Comparison of ENCODE assay signal across 9 mouse cellular contexts in the genomic region with DNA sequence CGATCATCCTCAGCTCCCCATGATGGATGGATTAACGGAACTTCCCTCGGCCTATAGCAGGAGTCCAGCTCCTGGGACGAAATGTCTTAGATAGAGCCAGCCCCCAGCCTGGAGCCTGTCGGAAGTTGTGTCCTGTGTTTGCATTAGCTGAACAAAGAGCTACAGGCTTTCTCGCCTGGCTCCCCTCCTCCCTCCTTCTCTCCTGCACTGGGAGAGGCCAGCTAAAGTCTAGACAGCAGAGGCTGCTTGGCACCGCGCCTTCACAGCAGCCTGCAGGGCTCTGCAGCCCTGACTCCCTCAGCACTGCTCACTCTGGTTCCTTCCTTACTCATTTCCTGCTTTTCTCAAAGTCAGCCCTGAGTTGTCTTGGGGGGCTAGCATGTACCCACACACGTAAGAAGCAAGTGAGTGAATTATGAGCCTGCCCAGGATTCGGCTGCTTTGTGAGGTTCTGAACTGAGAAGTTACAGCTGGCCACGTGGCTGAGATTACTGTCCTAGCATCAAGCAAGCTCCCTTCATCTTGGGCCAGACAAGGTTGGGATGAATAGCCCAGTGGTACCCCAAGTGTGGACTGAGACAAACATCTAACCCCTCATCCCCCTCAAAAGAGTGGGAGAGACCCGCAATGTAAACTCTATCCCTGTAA. TPM values are rescaled to one million over a fixed set of nuclear protein-coding genes. Genes with fewer than 3 reads are reported as not detected.
DNase-seq lines count a peak whose midpoint lies in the region; ATAC-seq and TF ChIP-seq lines count a peak whose summit lies in the region.
"Had no signal": no experiment of that assay in that cellular context is flagged by ENCODE, and none has a peak within 500 bp of the region (broad histone marks: within the 10 kb centered on the region; RNA-seq: fewer than 3 reads in every experiment).

No protein-coding gene starts in this region.

- no peak for TF ChIP-seq CTCF in ES-Bruce4 (IDR thresholded peaks at IDR 0.05; ENCODE audit: low read depth, low read length)

- no peaks in the 10 kb centered on the region for H3K9me3 ChIP-seq in ES-Bruce4 (replicated peaks; ENCODE audit: control insufficient read depth, insufficient read depth, low read length, poor library complexity, severe bottlenecking)
- no peaks in the 10 kb centered on the region for H3K9me3 ChIP-seq in forebrain, embryonic 16.5 days (ENCODE audit: control insufficient read depth, low read length)
- H3K9me3 ChIP-seq in hindbrain, embryonic 11.5 days (ENCODE audit: control insufficient read depth, low read length), result no peaks in the 10 kb centered on the region
- no peaks in the 10 kb centered on the region for H3K9me3 ChIP-seq in limb, embryonic 11.5 days (ENCODE audit: control insufficient read depth, low read length)
- no peaks in the 10 kb centered on the region for H3K9me3 ChIP-seq in midbrain, embryonic 13.5 days
- H3K9me3 ChIP-seq: megakaryocyte, embryonic 14.5 days had no signal

- ATAC-seq in forebrain, embryonic 16.5 days, result peak; percentile 96
- ATAC-seq in hindbrain, embryonic 11.5 days (ENCODE audit: low FRiP score), result peak; percentile 89
- ATAC-seq in limb, embryonic 11.5 days (ENCODE audit: insufficient number of reproducible peaks, low FRiP score, low TSS enrichment, low read depth), result peak; percentile 87
- peak; percentile 95 for ATAC-seq in midbrain, embryonic 13.5 days

- TF ChIP-seq EP300 in ES-Bruce4 (IDR thresholded peaks at IDR 0.05; ENCODE audit: insufficient read depth, low read depth, low read length), result no peak

- H3K4me2 ChIP-seq in forebrain, embryonic 16.5 days (ENCODE audit: low read length), result peak overlapping the region; percentile 37
- no peak overlapping the region for H3K4me2 ChIP-seq in hindbrain, embryonic 11.5 days (replicated peaks; ENCODE audit: low read depth, low read length)
- H3K4me2 ChIP-seq in limb, embryonic 11.5 days (ENCODE audit: low read depth, severe bottlenecking), result no peak overlapping the region
- peak overlapping the region; percentile 23 for H3K4me2 ChIP-seq in midbrain, embryonic 13.5 days (replicated peaks)

- TF ChIP-seq POLR2A in ES-Bruce4 (IDR thresholded peaks at IDR 0.05; ENCODE audit: insufficient read depth, low read length), result peak; percentile 12

- no peaks in the 10 kb centered on the region for H3K36me3 ChIP-seq in ES-Bruce4 (ENCODE audit: control insufficient read depth, insufficient read depth, low read length, poor library complexity, severe bottlenecking)
- H3K36me3 ChIP-seq in forebrain, embryonic 16.5 days (ENCODE audit: control insufficient read depth, insufficient read depth), result no peaks in the 10 kb centered on the region
- H3K36me3 ChIP-seq in hindbrain, embryonic 11.5 days (ENCODE audit: control insufficient read depth, insufficient read depth, low read length), result no peaks in the 10 kb centered on the region
- 0 out of 2 replicates have a peak, but pooled peaks cover 2% of the 10 kb centered on the region for H3K36me3 ChIP-seq in limb, embryonic 11.5 days (ENCODE audit: control insufficient read depth, insufficient read depth, low read length)
- no peaks in the 10 kb centered on the region for H3K36me3 ChIP-seq in midbrain, embryonic 13.5 days

- H3K4me1 ChIP-seq in ES-Bruce4 (ENCODE audit: control insufficient read depth, insufficient read depth, low read length), result peaks cover 9% of the 10 kb centered on the region
- H3K4me1 ChIP-seq in forebrain, embryonic 16.5 days (replicated peaks; ENCODE audit: control insufficient read depth, insufficient read depth, low read length), result peaks cover 19% of the 10 kb centered on the region
- peaks cover 8% of the 10 kb centered on the region for H3K4me1 ChIP-seq in hindbrain, embryonic 11.5 days (replicated peaks; ENCODE audit: control insufficient read depth, insufficient read depth, low read length)
- peaks cover 28% of the 10 kb centered on the region for H3K4me1 ChIP-seq in limb, embryonic 11.5 days (ENCODE audit: control insufficient read depth, insufficient read depth, low read length)
- peaks cover 47% of the 10 kb centered on the region for H3K4me1 ChIP-seq in midbrain, embryonic 13.5 days (replicated peaks)

- no peak overlapping the region for H3K27ac ChIP-seq in ES-Bruce4 (ENCODE audit: insufficient read depth, low read length)
- peak overlapping the region; percentile 75 for H3K27ac ChIP-seq in forebrain, embryonic 16.5 days (ENCODE audit: low read length)
- peak overlapping the region; percentile 18 for H3K27ac ChIP-seq in hindbrain, embryonic 11.5 days (ENCODE audit: low read depth, low read length)
- peak overlapping the region; percentile 82 for H3K27ac ChIP-seq in limb, embryonic 11.5 days (replicated peaks; ENCODE audit: low read depth, low read length)
- peak overlapping the region; percentile 70 for H3K27ac ChIP-seq in midbrain, embryonic 13.5 days

- no peaks in the 10 kb centered on the region for H3K27me3 ChIP-seq in ES-Bruce4 (ENCODE audit: control insufficient read depth, insufficient read depth, low read length, poor library complexity, severe bottlenecking)
- H3K27me3 ChIP-seq in forebrain, embryonic 16.5 days (replicated peaks; ENCODE audit: control insufficient read depth, insufficient read depth, low read length), result no peaks in the 10 kb centered on the region
- no peaks in the 10 kb centered on the region for H3K27me3 ChIP-seq in hindbrain, embryonic 11.5 days (ENCODE audit: control insufficient read depth, insufficient read depth, low read length)
- H3K27me3 ChIP-seq in limb, embryonic 11.5 days (ENCODE audit: control insufficient read depth, insufficient read depth, low read length), result no peaks in the 10 kb centered on the region
- H3K27me3 ChIP-seq in midbrain, embryonic 13.5 days, result 0 out of 2 replicates have a peak, but pooled peaks cover 3% of the 10 kb centered on the region

- WGBS in forebrain, embryonic 16.5 days, result 11% methylated on average over 12 of the region's 12 CpGs
- WGBS in hindbrain, embryonic 11.5 days, result 25% methylated on average over 12 of the region's 12 CpGs
- 22% methylated on average over 12 of the region's 12 CpGs for WGBS in limb, embryonic 11.5 days
- 14% methylated on average over 12 of the region's 12 CpGs for WGBS in midbrain, embryonic 13.5 days

- no peak overlapping the region for H3K9ac ChIP-seq in ES-Bruce4 (ENCODE audit: low read depth, poor library complexity, severe bottlenecking)
- H3K9ac ChIP-seq in forebrain, embryonic 16.5 days (replicated peaks; ENCODE audit: low read depth, low read length), result peak overlapping the region; percentile 32
- no peak overlapping the region for H3K9ac ChIP-seq in hindbrain, embryonic 11.5 days (ENCODE audit: low read depth, low read length)
- peak overlapping the region; percentile 54 for H3K9ac ChIP-seq in limb, embryonic 11.5 days (ENCODE audit: low read length)
- 0 out of 2 replicates have a peak overlapping the region, but pooled peaks have one; percentile 29 for H3K9ac ChIP-seq in midbrain, embryonic 13.5 days (replicated peaks)

- no peak overlapping the region for H3K4me3 ChIP-seq in ES-Bruce4 (ENCODE audit: low read depth, low read length)
- H3K4me3 ChIP-seq in forebrain, embryonic 16.5 days (replicated peaks; ENCODE audit: low read length), result no peak overlapping the region
- no peak overlapping the region for H3K4me3 ChIP-seq in hindbrain, embryonic 11.5 days (ENCODE audit: low read depth, low read length)
- H3K4me3 ChIP-seq in limb, embryonic 11.5 days (ENCODE audit: low read depth, low read length), result no peak overlapping the region
- H3K4me3 ChIP-seq in midbrain, embryonic 13.5 days (replicated peaks), result no peak overlapping the region
- H3K4me3 ChIP-seq: megakaryocyte, embryonic 14.5 days had no signal

- DNase-seq in adrenal gland, postnatal 10 days, result peak; percentile 84
- DNase-seq in hindbrain, embryonic 11.5 days (ENCODE audit: low spot score), result peak; percentile 71
- peak; percentile 79 for DNase-seq in limb, embryonic 11.5 days (ENCODE audit: low spot score)
- peak; percentile 41 for DNase-seq in testis, postnatal 14 days (ENCODE audit: low spot score)
- no peak for DNase-seq in cerebellum, adult 9-10 months

RNA-seq across cellular contexts. Expression of a gene that starts 11.8 kb away (rescaled TPM):
- 53.1 and 56.4 TPM in 2 replicates for polyA plus RNA-seq in ES-Bruce4 (2011; ENCODE audit: insufficient read depth, insufficient read length, low read depth, missing spikeins)
- total RNA-seq in adrenal gland, postnatal 10 days (2021), result 100 to 1,000 TPM; 215 to 264 TPM
- polyA plus RNA-seq in forebrain, embryonic 16.5 days (2015; fragmentation: Nextera tagmentation; extraction: Ambion mirVana), result 75.6 and 105 TPM in 2 replicates
- polyA plus RNA-seq in hindbrain, embryonic 11.5 days (2014; fragmentation: Nextera tagmentation; extraction: Ambion mirVana), result 231 and 271 TPM in 2 replicates
- polyA plus RNA-seq in limb, embryonic 11.5 days (2014; fragmentation: Nextera tagmentation; extraction: Ambion mirVana), result 268 and 273 TPM in 2 replicates
- 98.9 and 99.0 TPM in 2 replicates for polyA plus RNA-seq in midbrain, embryonic 13.5 days (2015; fragmentation: Nextera tagmentation; extraction: Ambion mirVana)

Comparison
In these comparisons a context has a peak if more than half of its experiments do, and no peak if none do; other contexts are left out.
1. H3K9ac ChIP-seq: peak in forebrain, embryonic 16.5 days (single experiment), limb, embryonic 11.5 days (single experiment) and midbrain, embryonic 13.5 days (single experiment); none in ES-Bruce4 (single experiment) and hindbrain, embryonic 11.5 days (single experiment).
2. H3K4me2 ChIP-seq: peak in forebrain, embryonic 16.5 days (single experiment) and midbrain, embryonic 13.5 days (single experiment); none in hindbrain, embryonic 11.5 days (single experiment) and limb, embryonic 11.5 days (single experiment).
3. Peak in every context shown above with its lines, with median percentiles within 50 percentile points of each other: ATAC-seq.